Mouse (Mus musculus) MEL (cell line): ENCODE results near the gene Stap2. TPM values are rescaled to one million over a fixed set of nuclear protein-coding genes. Genes with fewer than 3 reads are reported as not detected.

ENCODE experiments used
- DNase-seq: peaks from one replicate; pipeline ENCODE4 v3.0.0; 2011; ENCODE audit warnings: low read depth, low spot score
- H3K27ac ChIP-seq: 2 replicates; pipeline ENCODE4 v1.5.1; 2012; ENCODE audit warnings: low read depth, mild to moderate bottlenecking, control low read depth, low read length, moderate library complexity; ENCODE audit not compliant: control insufficient read depth
- H3K27me3 ChIP-seq, 2 experiments: fragments of 150-350 bp in 1 of 2; sonication (generic) in 1 of 2; 2 replicates each; pipeline ENCODE4 v1.6.1; 2012; ENCODE audit warnings: low read length in 2 of 2, mild to moderate bottlenecking in 2 of 2, improper control_type of control experiment in 1 of 2, moderate library complexity in 1 of 2; ENCODE audit not compliant: insufficient read depth in 2 of 2, control insufficient read depth in 1 of 2
- H3K36me3 ChIP-seq, 2 experiments: 2 replicates each; pipeline ENCODE4 v1.6.1; 2012 to 2014; ENCODE audit warnings: low read length in 2 of 2, improper control_type of control experiment in 1 of 2, inconsistent platforms in 1 of 2, mild to moderate bottlenecking in 1 of 2; ENCODE audit not compliant: insufficient read depth in 2 of 2, control insufficient read depth in 1 of 2
- H3K4me1 ChIP-seq, 2 experiments: fragments of 150-350 bp in 1 of 2; sonication (generic) in 1 of 2; 2 replicates each; pipeline ENCODE4 v1.6.1; 2012; ENCODE audit warnings: low read length in 2 of 2, improper control_type of control experiment in 1 of 2, mild to moderate bottlenecking in 1 of 2; ENCODE audit not compliant: insufficient read depth in 2 of 2, control insufficient read depth in 1 of 2
- H3K4me3 ChIP-seq, 2 experiments: fragments of 150-350 bp in 1 of 2; sonication (generic) in 1 of 2; 2 replicates each; pipeline ENCODE4 v1.5.1; 2012; ENCODE audit warnings: low read depth in 2 of 2, low read length in 2 of 2, mild to moderate bottlenecking in 2 of 2, moderate library complexity in 2 of 2, control low read depth in 1 of 2, improper control_type of control experiment in 1 of 2; ENCODE audit not compliant: control insufficient read depth in 1 of 2, insufficient read depth in 1 of 2
- H3K79me2 ChIP-seq: 2 replicates; pipeline ENCODE4 v1.6.1; 2012; ENCODE audit warnings: mild to moderate bottlenecking, low read length, moderate library complexity; ENCODE audit not compliant: control insufficient read depth, poor library complexity, insufficient read depth
- H3K9ac ChIP-seq: 2 replicates; pipeline ENCODE4 v1.6.1; 2012; ENCODE audit warnings: low read depth, mild to moderate bottlenecking, control low read depth, low read length, moderate library complexity; ENCODE audit not compliant: control insufficient read depth, poor library complexity, severe bottlenecking
- H3K9me3 ChIP-seq: fragments of 150-350 bp; sonication (generic); replicated peaks from 2 replicates; pipeline ENCODE4 v1.6.1; 2012; ENCODE audit warnings: mild to moderate bottlenecking, low read length, improper control_type of control experiment, moderate library complexity; ENCODE audit not compliant: insufficient read depth
- BHLHE40 ChIP-seq: IDR thresholded peaks from 2 replicates; pipeline ENCODE4 v1.6.1; 2012; ENCODE audit warnings: low read depth, mild to moderate bottlenecking, inconsistent platforms, low read length, improper control_type of control experiment, borderline replicate concordance
- CHD1 ChIP-seq: IDR thresholded peaks from 2 replicates; pipeline ENCODE4 v1.6.1; 2012; ENCODE audit warnings: low read depth, mild to moderate bottlenecking, inconsistent platforms, low read length, improper control_type of control experiment
- CHD2 ChIP-seq: IDR thresholded peaks from 2 replicates; pipeline ENCODE4 v1.6.1; 2011; ENCODE audit warnings: low read length, improper control_type of control experiment
- EP300 ChIP-seq, 2 experiments: IDR thresholded peaks; 2 replicates each; pipeline ENCODE4 v1.6.1; 2011; ENCODE audit warnings: improper control_type of control experiment in 2 of 2, low read length in 2 of 2, low read depth in 1 of 2, mild to moderate bottlenecking in 1 of 2
- ETS1 ChIP-seq: IDR thresholded peaks from 2 replicates; pipeline ENCODE4 v1.6.1; 2012; ENCODE audit warnings: low read depth, mild to moderate bottlenecking, inconsistent platforms, low read length, improper control_type of control experiment, moderate library complexity
- GABPA ChIP-seq: IDR thresholded peaks from 2 replicates; pipeline ENCODE4 v1.6.1; 2012; ENCODE audit warnings: low read depth, mild to moderate bottlenecking, inconsistent platforms, low read length, improper control_type of control experiment, moderate library complexity
- GATA1 ChIP-seq: IDR thresholded peaks from 2 replicates; pipeline ENCODE4 v1.6.1; 2011; ENCODE audit warnings: low read depth, low read length, improper control_type of control experiment
- HCFC1 ChIP-seq: IDR thresholded peaks from 2 replicates; pipeline ENCODE4 v1.6.1; 2012; ENCODE audit warnings: low read depth, mild to moderate bottlenecking, inconsistent platforms, low read length, improper control_type of control experiment, moderate library complexity
- JUND ChIP-seq: IDR thresholded peaks from 2 replicates; pipeline ENCODE4 v1.6.1; 2011; ENCODE audit warnings: low read depth, mild to moderate bottlenecking, improper control_type of control experiment, low read length
- MAFK ChIP-seq: IDR thresholded peaks from 2 replicates; pipeline ENCODE4 v1.6.1; 2011; ENCODE audit warnings: low read depth, mild to moderate bottlenecking, low read length, improper control_type of control experiment, borderline replicate concordance
- MAX ChIP-seq: IDR thresholded peaks from 2 replicates; pipeline ENCODE4 v1.6.1; 2011; ENCODE audit warnings: low read length, improper control_type of control experiment
- MAZ ChIP-seq: IDR thresholded peaks from 2 replicates; pipeline ENCODE4 v1.6.1; 2012; ENCODE audit warnings: low read depth, mild to moderate bottlenecking, inconsistent platforms, low read length, improper control_type of control experiment
- MXI1 ChIP-seq: IDR thresholded peaks from 2 replicates; pipeline ENCODE4 v1.6.1; 2011; ENCODE audit warnings: mild to moderate bottlenecking, low read depth, low read length, improper control_type of control experiment
- MYB ChIP-seq: IDR thresholded peaks from 2 replicates; pipeline ENCODE4 v1.6.1; 2011; ENCODE audit warnings: mild to moderate bottlenecking, low read depth, low read length, improper control_type of control experiment
- NELFE ChIP-seq: IDR thresholded peaks from 2 replicates; pipeline ENCODE4 v1.6.1; 2011; ENCODE audit warnings: low read depth, low read length, improper control_type of control experiment
- NRF1 ChIP-seq: IDR thresholded peaks from 2 replicates; pipeline ENCODE4 v1.6.1; 2014; ENCODE audit warnings: low read depth, mild to moderate bottlenecking, inconsistent platforms, low read length, improper control_type of control experiment, moderate library complexity; ENCODE audit not compliant: poor library complexity, insufficient read depth, severe bottlenecking
- RCOR1 ChIP-seq: IDR thresholded peaks from 2 replicates; pipeline ENCODE4 v1.6.1; 2012; ENCODE audit warnings: low read depth, mild to moderate bottlenecking, inconsistent platforms, low read length, improper control_type of control experiment
- TAL1 ChIP-seq: IDR thresholded peaks from 2 replicates; pipeline ENCODE4 v1.6.1; 2012; ENCODE audit warnings: mild to moderate bottlenecking, inconsistent platforms, low read length, moderate library complexity, mixed read lengths
- TBP ChIP-seq: IDR thresholded peaks from 2 replicates; pipeline ENCODE4 v1.8.0; 2011; ENCODE audit warnings: low read depth, low read length, improper control_type of control experiment
- TCF12 ChIP-seq: IDR thresholded peaks from 2 replicates; pipeline ENCODE4 v1.6.1; 2014; ENCODE audit warnings: low read depth, mild to moderate bottlenecking, inconsistent platforms, low read length, improper control_type of control experiment, moderate library complexity
- USF1 ChIP-seq: IDR thresholded peaks from 2 replicates; pipeline ENCODE4 v1.6.1; 2014; ENCODE audit warnings: low read depth, mild to moderate bottlenecking, inconsistent platforms, low read length, improper control_type of control experiment, moderate library complexity
- ZKSCAN1 ChIP-seq: IDR thresholded peaks from 2 replicates; pipeline ENCODE4 v1.6.1; 2012; ENCODE audit warnings: low read depth, mild to moderate bottlenecking, inconsistent platforms, low read length, improper control_type of control experiment, moderate library complexity
- polyA plus RNA-seq, 2 experiments: library from polyadenylated mRNA; stranded (reverse) in 1 of 2; unstranded in 1 of 2; fragments of >175 nt in 1 of 2; fragments of >200 nt in 1 of 2; gene quantifications; 2 replicates each; pipeline versions ENCODE4 v1.2.1 to v1.2.4; 2012; ENCODE audit warnings: low replicate concordance in 2 of 2, low read depth in 1 of 2; ENCODE audit not compliant: insufficient read length in 2 of 2, insufficient read depth in 1 of 2, missing spikeins in 1 of 2
- total RNA-seq: library from RNA; depleted of rRNA; stranded (reverse); fragments of 300-350 nt; gene quantifications from 2 replicates; pipeline ENCODE4 v1.2.3, GENCODE M21; 2012

Stap2 gene
- total and polyA plus RNA-seq, 3 experiments = 0.08 TPM; not detected in 1

- no peaks in the 10 kb centered on the region for H3K4me1 ChIP-seq
Observed at GRCm38 (mm10) chr17:56023386-56023785, 18.0 kb upstream of the Stap2 start.

GRCm38 (mm10) chr17:56022989-56023290 is 17.6 kb upstream of the Stap2 start:
- TF ChIP-seq JUND (no peak), USF1 (no peak), MAFK (no peak), MAX (no peak), EP300 (IDR thresholded peaks at IDR 0.05; ENCODE audit: low read depth in 1 of 2, low read length in 2 of 2) (no peak), CHD2 (no peak), RCOR1 (no peak), MYB (no peak), MAZ (no peak), GATA1 (no peak), GABPA (no peak), MXI1 (no peak), HCFC1 (no peak), TAL1 (no peak)
- H3K79me2 ChIP-seq = peaks cover 17% of the 10 kb centered on the region
- H3K4me1 ChIP-seq = no peaks in the 10 kb centered on the region

More at GRCm38 (mm10) chr17:56023386-56023785, 18.0 kb upstream of the Stap2 start:
- H3K79me2 ChIP-seq = peaks cover 19% of the 10 kb centered on the region
- peaks cover 0 to 7% of the 10 kb centered on the region in 2 experiments; a peak in 1 of 4 replicates for H3K36me3 ChIP-seq
- no peak overlapping the region for H3K9ac ChIP-seq
- H3K4me3 ChIP-seq = no peak overlapping the region
- no peaks in the 10 kb centered on the region for H3K27me3 ChIP-seq
- no peak for DNase-seq
- no peak overlapping the region for H3K27ac ChIP-seq
- H3K9me3 ChIP-seq = no peaks in the 10 kb centered on the region
- TF ChIP-seq MAX = no peak
- TF ChIP-seq BHLHE40 = no peak
- no peak for TF ChIP-seq GATA1
- TF ChIP-seq ZKSCAN1 = no peak
- no peak for TF ChIP-seq RCOR1
- TF ChIP-seq MXI1 = no peak
- no peak for TF ChIP-seq NELFE
- TF ChIP-seq USF1 = no peak
- TF ChIP-seq TCF12 = no peak
- TF ChIP-seq ETS1 = no peak
- no peak for TF ChIP-seq NRF1
- no peak for TF ChIP-seq CHD1
- TF ChIP-seq HCFC1 = no peak
- TF ChIP-seq JUND = no peak
- no peak for TF ChIP-seq TBP
- no peak for TF ChIP-seq MAFK

More at GRCm38 (mm10) chr17:56022989-56023290, 17.6 kb upstream of the Stap2 start:
- H3K4me3 ChIP-seq = no peak overlapping the region
- H3K27me3 ChIP-seq = no peaks in the 10 kb centered on the region
- peaks cover 0 to 5% of the 10 kb centered on the region in 2 experiments; a peak in 1 of 4 replicates for H3K36me3 ChIP-seq
- no peak overlapping the region for H3K9ac ChIP-seq
- no peak for DNase-seq
- H3K27ac ChIP-seq = no peak overlapping the region
- no peaks in the 10 kb centered on the region for H3K9me3 ChIP-seq
